Mouse (Mus musculus) retina, postnatal 7 days (tissue): ENCODE measurements around the gene Cbl.
A peak's percentile ranks its signal among the peaks of the same experiment; 100 is the strongest.

ENCODE experiments used
- DNase-seq: peaks from one replicate; pipeline ENCODE4 v3.0.0-alpha.2; 2012; ENCODE audit warnings: low read depth, low spot score

The Cbl gene

DNA sequence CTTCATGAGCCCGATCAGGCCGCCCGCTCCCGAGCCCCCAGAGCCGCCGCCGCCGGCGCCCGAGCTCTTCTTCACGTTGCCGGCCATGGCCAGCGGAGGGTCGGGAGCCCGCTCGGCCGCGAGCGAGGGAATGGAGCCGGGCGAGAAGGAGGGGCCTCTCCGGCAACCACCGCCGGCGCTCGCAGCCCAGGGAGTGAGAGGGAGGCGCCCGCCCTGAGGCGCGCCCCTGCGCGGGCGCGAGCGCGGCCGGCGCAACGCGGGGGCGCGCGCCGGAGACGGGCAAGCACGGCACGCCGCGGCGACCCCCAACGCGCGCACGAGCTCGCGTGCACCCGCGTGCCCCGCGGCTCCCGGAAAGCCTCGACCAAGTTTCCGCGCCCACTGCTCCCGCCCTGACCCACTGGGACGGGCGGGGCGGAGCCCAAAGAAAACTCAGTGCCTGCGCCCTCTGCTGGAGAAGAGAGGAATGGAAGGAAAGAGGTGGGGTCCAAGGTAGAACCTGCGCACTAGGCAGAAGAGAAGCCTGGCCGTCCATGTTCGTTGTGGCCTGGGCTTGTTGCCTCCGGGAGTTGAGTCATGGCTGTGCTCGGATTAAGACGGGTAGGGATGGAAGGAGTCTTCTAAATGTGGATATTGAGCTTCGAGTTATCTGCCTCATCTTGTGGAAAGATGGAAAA is at the start of gene Cbl:
TSS of gene Cbl (minus strand) at position 248 of the 677 bp plus-strand sequence.
- DNase-seq, result peak; percentile 100

DNA sequence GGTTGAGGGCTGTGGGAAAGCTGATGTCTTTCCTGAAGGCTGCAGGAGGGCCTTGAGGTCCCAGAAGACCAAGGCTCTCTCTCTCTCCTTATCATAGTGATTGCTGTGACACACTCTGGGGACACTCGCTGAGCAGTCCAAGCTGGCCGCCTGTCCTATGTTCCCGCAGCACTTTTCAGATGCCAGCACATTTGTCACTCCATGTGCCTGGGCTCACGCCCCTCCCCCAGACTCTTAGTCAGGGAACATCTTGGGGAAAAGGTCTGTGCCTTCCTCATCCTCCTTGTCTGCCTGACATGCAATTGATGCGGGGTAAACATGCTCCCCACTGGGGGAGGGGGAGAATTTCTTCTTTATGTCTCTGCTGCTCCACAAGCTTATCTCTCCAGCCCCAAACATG is 49.3 kb upstream of the Cbl start:
- no peak for DNase-seq

- no peak for DNase-seq
Measured at GRCm38 (mm10) chr9:44269973-44270372, 36.1 kb upstream of the Cbl start.

DNA sequence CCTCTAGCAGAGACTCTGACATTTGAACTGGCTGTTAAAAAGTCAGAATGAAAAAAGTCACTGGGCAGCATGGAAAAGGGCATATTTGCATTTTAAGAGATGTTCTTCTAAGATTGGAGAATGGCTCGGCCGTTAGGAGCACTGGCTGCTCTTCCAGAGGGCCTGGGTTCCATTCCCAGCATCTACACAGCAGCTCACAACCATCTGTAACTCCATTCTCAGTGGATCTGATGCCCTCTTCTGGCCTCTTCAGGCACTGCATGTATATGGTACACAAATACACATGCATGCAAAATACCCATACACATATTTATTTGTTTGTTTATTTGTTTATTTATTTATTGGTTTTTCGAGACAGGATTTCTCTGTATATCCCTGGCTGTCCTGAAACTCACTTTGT is 35.2 kb upstream of the Cbl start:
- no peak for DNase-seq

- no peak for DNase-seq
Measured at GRCm38 (mm10) chr9:44268432-44268831, 34.6 kb upstream of the Cbl start, which contains the start of gene Nlrx1. Nlrx1 (minus strand) TSS chr9:44268599.

DNA sequence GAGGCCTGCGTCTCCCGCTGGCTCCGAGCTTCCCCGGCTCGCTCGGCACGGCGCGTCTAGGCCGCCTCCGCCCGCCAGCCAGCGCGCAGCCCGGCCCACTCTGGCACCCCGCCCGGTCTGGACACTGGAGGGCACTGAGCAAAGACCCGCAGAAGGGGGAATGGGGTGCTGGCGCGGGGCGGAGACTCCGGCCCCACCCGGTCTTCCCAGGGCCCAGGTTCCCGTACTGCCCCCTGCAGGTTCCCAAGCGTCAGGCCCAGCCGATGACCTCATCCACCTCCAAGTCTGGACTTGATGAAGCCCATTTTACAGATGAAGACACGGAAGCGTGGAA is 34.1 kb upstream of the Cbl start:
- peak; percentile 67 for DNase-seq

DNA sequence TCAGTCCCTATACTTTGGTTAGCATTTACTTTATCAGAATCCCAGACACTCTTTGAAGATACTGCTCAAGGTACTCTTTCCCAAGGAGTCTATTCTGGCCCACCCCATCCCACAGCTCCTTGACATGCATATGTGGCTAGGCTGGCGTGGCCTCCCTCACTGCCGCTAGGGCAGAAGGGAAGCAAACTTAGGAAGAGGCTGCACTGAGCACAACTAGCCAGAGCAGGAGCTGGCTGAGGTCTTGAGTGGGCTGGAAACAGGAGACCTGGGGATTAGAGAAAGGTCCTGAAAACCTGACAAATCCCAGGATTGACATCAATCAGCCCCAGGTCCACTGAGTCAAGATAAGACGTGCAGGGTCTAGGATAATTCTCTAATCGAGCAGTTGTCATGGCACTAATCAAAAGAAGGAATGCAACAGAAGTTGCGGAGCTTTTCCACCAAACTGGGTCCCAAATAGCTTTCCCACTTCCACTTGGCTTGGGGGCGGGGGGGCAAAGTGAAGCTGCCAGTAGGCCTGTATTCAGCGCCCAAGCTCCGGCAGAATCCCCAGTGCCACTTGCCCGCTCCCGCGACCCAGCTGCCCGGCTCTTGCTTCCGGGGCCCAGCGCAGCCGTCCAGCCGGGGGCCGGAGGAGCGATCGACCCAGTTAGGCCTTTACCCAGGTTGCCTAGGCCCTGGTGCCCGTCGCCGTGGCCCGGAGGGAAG is 33.6 kb upstream of the Cbl start:
- no peak for DNase-seq

DNA sequence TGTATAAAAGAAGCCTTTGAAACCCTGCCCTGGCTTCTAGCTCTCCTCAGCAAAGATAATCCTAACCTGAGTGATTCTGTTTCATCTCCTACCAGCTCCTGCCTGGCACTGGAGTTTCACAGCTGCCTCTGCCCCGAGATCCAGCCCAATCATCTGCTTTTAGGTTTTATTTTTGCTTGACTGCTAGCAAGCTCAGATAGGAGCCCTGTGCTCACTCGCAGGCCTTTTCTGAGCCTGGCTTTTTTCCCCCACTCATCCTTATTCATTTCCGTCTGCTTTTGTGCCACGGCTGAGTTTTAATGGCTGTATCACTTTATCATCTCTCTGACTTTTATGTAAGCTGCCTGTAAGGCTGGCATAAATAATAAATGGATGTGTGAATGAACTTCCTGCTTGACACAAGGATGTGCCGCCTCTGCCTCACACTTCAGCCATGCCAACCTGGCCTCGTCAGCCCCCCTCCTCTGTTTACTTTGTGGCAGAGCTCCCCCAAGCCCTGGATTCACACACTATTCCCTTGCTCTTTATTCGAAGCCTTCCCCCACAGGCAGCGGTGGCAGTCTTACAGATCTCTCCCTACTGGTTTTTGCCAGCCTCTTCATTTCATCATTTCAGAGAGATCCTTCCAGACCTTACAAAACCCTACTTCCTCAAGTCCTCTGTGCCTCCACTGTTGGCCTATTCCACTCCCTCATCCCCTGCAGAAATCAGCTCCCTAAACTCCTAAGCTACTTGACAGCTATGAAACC is 32.8 kb upstream of the Cbl start:
- DNase-seq, result no peak

- DNase-seq, result no peak
Measured at GRCm38 (mm10) chr9:44261388-44261787, 27.5 kb upstream of the Cbl start.

- DNase-seq, result no peak
Measured at GRCm38 (mm10) chr9:44259014-44259413, 25.2 kb upstream of the Cbl start.

GRCm38 (mm10) chr9:44256213-44256612 is 22.4 kb upstream of the Cbl start:
- no peak for DNase-seq

DNA sequence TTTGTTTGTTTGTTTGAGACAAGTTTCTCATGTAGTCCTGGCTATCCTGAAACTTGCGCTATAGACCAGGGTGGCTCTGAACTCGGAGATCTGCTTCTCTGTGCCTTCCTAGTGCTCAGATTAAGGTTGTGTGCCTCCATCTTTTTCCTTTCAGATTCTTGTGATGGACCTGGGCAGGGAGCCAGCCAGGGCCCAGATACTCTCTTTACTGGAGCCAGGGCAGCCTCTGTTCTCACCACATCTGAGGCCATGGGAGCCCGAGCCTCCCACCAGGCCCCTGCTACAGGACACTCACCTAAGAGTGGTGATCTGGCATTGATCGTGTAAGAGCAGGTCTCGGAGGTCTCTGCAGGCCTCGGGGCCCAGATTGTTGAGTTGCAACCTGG is 21.3 kb upstream of the Cbl start:
- DNase-seq, result no peak

DNA sequence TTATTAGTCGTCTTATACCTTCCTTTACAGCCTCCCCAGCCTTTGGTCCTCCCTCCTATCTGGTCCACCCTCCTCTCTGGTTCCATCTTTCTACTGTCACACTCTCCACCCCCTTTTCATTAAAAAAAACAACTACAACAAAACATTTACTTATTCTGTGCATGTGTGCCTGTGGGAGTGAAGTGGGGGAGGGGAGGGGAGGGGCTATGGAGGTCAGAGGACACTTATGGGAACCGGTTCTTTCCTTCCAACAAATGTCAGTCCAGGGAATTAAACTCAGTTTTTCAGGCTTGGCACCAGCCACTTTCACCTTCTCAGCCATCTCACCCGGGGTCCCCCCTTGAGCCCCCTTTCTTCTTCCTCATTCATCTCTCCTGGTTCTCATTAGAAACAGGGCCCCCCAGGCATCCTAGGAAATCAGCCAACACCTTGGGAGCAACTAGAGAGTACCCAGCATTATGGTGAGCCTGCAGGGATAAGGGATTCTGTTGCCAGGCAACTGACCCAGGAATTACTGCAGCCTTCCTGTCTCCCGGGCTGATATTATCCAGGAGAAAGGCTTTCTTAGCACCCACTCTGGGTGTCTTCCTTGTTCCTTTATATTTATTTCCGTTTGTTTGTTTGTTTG is 20.8 kb upstream of the Cbl start:
- no peak for DNase-seq

DNA sequence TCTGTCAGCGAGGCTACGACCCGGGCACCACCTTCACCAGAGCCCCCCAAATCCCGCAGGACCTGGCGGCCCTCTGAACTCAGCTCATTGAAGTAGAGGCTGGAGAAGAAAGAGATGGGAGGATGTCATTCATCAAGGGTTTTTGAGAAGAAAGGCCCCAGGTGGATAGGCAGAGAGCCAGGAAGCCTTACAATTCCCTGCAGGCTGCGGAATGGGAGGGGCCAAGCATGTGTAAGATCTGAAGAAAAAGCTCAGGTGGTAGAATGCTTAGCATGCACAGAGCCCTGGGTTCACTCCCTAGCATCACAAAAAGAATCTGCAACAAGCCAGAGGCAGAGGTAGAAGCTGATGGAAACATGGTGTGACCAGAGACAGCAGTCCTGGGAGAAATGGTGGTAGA is 19.6 kb upstream of the Cbl start:
- DNase-seq, result no peak

DNA sequence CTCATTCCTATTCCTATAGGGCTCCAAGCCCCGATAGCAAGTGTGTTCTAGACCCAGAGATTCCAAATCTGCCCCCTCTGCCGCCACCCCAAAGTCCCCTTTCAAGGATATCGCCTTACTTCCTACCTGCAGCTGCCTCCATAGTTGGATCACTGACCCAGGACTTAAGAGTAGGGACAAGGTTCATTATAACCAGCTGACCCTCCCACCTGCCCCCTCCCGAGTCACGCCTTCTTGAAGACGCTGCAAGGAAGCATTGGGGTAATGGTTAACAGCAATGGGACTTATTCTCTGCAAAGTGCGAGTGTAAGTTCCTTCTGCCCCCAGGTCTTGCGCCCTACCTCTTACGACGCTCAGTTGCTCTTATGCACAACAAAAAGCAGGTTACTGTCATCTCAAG is 17.5 kb upstream of the Cbl start, which contains the start of gene Pdzd3:
TSS of gene Pdzd3 (minus strand) at position 158 of the 400 bp plus-strand sequence.
- no peak for DNase-seq

DNA sequence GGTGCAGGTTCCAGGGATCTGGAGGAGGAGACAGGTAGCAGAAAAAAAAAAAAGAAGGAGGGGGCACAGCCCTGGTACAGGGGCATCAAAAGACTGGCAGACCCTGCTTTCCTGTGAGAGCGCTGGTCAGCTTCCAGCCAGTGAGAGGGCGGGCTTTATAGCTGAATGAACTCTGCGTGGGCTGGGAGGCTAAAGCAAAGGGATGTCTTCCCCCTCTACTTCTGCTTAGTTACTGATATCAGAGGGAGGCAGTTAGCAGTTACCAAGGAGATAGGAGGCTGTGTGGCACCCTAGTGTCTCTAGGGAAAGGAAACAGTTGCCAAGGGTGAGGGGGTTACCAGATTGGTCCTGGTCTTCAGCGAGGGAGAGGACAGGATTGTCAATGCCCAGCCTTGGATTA is 16.6 kb upstream of the Cbl start:
- DNase-seq, result no peak

GRCm38 (mm10) chr9:44249181-44250146 is 15.6 kb upstream of the Cbl start:
- peak; percentile 49 for DNase-seq

- DNase-seq, result no peak
Measured at GRCm38 (mm10) chr9:44247907-44248306, 14.1 kb upstream of the Cbl start.

GRCm38 (mm10) chr9:44243621-44244020 is 9.8 kb upstream of the Cbl start:
- no peak for DNase-seq

- DNase-seq, result no peak
Measured at GRCm38 (mm10) chr9:44241418-44241817, 7.6 kb upstream of the Cbl start.

DNA sequence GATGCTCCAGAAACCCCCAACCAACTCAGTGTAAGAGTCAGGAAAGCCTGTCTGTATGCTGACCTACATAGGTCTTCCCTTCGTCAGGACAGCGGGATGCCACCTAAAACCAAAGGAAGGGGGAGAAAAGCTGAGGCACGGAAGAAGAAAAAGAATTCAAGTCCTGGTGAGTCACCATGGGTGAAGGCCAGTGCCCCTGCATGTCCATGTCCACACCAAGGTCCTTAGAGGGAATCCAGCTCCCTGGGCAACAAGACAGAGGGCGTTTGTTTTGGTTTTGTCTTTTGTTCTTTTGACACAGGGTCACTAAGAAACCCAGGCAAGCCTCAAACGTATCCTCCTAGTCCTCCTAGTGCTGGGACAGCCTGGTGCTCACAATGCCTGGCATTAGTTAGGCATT is 7.1 kb upstream of the Cbl start:
- no peak for DNase-seq
